Mouse (Mus musculus) lung, postnatal 25 days (tissue): ENCODE data around the gene Glis2.

Source experiments
- DNase-seq: peaks from one replicate; pipeline ENCODE4 v3.0.0; 2022; ENCODE audit warnings: low spot score

Gene Glis2

DNA sequence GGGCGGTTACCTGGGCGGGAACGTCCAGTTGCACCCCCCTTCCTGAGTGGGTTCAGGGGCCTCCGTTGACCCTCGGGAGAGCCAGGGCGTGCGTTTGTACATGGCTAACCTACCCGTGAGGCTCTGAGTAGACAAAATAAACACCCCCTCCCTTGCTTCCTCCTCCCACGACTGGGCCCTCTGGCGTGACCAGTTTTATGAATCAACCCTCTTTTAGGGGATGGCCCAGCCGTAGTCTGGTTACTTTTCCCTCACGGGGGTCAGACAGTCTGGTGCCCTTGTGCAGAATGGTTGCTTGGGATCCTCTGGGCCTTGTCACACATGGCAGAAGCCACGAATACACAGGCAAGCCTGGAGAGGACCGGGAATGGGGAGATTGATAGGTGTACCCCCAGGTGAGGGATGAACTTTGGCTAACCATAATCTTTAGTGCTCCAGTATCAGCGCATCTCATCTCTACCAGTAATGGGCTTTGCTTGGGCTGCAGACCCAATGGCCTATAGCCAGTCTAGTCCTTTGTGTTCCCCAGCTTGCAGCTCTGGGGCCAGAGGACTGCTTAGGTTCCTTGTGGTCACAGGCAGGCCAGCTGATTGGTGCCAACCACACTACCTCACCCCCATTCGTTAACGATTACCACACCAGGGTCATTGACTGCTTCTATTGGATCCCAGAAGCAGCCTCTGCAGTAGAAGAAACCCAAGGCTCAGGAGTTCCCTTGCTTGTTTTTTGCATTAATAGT, 45.9 kb downstream of the Glis2 start:
- DNase-seq: peak; percentile 58

DNA sequence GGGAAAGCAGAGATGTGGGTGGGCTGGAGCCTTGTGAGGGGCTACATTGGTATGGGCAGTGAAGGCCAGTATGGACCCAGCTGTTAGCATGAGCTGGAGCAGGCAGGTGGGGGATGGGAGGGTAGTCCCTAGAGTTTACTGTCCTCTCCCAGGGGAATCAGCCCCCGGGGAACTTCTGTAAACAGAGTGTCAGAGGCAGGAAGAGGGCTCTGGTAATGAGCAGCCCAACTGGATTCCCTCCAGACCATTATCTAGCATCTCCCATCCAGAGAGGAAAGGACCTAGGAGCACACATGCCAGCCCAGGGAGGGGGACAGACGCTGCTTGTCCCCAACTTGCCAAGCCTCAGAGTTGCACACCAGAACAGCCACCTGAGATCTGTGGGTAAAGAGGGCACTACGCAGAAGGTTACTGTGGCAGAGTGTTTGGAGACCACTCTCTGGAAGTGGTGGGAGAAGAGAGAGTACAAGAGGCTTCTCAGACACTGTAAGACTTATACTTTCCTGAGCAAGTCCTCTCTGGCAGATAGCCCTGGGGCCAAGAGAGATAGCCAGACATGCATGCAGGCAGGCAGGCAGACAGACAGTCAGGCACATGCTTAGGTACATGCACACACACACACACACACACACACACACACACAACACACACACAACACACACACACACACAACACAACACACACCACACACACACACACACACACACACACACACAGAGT, 46.8 kb downstream of the Glis2 start:
- peak; percentile 78 for DNase-seq

DNA sequence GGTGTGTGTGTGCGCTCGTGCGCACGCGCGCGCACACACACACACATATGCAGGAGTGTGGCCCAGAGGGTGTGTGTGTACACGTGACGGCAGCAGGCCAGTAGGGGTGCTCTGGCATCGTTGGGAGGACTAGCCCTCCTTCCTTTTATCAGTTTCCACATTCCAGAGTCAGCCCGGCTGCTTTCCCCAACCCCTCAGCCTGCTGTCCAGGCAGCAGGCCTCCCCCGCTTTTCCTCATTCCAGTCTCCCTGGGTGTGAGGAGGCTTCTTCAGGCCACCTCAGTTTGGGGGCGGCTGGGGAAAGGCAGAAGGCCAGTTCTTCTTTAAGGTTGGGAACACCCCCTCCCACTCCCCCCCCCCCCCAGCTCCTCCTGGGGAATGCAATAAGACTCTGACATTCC, 47.7 kb downstream of the Glis2 start:
- DNase-seq: peak; percentile 83

DNA sequence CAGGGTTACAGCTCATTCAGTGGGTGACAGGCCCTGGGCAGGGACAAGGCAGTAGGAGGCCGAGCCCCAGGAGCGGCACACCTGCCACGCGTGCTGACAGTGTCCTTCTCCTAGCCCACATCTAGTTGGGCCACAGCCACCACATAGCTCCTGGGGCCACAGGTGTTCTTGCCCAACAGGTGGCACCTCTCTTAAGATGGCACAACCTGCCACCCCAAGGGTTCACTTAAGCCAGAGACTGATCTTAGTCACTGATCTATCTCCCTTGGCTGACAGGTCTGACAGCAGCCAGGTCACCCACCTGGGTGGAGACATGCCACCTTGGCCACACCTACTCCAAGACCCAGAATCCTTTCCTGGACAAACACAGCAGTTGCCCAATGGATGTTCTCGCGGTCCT, 48.4 kb downstream of the Glis2 start:
- DNase-seq: peak; percentile 37

DNA sequence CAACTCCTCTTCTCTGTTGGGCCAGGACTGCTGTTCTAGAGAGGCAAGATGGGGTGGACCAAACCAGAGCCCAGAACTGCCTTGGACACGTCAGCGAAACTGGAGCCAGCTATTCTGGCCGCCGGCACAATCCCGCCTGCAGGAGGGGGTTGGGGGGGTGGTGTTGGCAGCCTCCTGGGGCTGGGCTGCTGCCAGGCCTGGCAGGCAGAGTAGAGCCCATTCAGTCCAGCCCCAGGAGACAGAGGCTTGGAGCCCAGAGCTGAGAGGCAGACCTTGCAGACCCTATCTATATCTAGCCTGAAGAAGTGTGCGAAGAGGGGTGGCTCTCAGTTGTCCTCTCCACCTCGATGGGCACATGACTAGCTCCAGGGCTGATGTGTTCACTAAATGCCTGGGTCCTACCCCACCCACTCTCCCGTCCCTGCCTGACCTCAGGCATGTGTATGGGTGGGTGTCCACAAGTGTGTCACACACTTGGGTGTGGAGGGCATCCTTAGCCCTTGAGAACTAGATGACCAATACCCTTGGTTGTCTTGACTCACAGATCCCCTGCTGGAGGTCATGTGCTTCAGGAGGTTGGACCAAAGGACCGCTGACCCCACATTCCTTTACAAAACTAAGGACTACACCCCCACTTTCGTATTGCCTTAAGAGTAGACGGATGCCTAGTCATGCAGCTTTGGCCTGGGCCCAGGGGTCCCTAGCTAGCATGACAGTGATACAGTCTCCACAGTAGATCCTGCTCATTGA, 49.3 kb downstream of the Glis2 start:
- peak; percentile 88 for DNase-seq

DNA sequence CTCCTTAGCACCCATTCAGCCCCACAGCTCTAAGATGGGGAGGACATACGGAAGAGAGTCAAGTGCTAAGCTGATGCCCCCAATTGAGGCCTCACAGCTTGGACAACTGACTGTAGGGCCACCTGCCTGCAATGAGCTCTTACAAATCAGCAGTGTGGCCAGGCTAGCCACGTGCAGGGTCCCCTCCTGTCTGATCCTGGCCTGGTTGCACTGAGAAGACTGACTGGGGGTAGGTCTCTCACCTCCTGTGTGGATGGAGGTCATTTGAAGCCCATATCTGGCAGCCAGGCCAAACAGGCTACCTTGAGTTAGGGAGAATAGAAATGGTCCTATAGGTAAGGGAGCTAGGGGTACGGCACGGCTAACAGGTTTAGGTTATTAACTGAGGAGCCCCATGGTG, 51.4 kb downstream of the Glis2 start:
- DNase-seq: no peak

DNA sequence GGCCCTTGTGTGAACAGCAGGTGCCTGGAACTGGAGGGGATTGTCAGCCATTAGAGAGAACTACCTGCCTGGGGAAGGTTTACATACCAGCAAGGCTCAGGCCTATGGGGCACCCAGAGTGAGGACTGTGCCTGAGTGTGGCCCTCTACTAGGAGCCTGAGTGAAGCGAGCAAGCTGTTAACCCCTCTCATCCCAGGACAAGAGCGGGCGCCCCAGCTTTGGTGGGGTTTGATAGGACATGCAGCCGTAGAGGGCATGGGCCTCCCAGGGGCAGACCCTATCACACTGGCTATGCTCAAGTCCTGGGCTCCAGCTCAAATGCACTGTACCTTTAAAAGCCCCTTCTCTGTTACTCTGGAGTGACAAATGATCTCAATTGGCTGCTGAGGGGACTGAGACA, 52.3 kb downstream of the Glis2 start:
- no peak for DNase-seq

DNA sequence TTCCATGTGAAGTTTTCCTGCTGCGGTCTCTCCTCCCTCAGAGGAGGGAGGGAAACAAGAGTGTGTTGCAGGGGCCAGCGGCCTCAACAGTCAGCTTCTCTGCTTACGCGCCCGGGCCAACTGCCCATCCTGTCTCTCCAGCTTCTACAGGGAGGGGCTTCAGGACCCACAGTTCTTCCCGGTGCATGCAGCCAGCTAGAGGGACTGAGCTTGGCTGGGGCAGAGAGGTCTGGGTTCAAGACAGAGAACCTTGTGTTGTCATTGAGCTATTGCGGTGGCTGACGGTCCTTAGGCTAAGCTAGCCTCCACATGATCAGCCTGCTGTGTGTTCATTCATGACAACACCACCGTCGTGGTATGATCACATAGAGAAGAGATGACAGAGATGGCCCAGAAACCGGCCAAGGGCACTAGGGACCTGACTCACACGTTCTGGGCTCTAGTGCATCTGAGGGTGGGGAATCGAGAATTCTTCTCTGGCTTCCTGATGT, 53.2 kb downstream of the Glis2 start:
- DNase-seq: no peak

DNA sequence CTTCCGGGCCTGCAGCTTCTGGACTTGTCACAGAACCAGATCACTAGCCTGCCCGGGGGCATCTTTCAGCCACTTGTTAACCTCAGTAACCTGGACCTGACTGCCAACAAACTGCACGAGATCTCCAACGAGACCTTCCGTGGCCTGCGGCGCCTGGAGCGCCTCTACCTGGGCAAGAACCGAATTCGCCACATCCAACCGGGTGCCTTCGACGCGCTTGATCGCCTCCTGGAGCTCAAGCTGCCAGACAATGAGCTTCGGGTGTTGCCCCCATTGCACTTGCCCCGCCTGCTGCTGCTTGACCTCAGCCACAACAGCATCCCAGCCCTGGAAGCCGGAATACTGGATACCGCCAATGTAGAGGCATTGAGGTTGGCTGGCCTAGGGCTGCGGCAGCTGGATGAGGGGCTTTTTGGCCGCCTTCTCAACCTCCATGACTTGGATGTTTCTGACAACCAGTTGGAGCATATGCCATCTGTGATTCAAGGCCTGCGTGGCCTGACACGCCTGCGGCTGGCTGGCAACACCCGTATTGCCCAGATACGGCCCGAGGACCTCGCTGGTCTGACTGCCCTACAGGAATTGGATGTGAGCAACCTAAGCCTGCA, 54.0 kb downstream of the Glis2 start:
- DNase-seq: no peak

DNA sequence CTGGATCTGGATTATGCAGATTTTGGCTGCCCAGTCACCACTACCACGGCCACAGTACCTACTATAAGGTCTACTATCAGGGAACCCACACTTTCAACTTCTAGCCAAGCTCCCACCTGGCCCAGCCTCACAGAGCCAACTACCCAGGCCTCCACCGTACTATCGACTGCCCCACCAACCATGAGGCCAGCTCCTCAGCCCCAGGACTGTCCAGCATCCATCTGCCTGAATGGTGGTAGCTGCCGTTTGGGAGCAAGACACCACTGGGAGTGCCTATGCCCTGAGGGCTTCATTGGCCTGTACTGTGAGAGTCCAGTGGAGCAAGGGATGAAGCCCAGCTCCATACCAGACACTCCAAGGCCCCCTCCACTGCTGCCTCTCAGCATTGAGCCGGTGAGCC, 54.7 kb downstream of the Glis2 start:
- no peak for DNase-seq

DNA sequence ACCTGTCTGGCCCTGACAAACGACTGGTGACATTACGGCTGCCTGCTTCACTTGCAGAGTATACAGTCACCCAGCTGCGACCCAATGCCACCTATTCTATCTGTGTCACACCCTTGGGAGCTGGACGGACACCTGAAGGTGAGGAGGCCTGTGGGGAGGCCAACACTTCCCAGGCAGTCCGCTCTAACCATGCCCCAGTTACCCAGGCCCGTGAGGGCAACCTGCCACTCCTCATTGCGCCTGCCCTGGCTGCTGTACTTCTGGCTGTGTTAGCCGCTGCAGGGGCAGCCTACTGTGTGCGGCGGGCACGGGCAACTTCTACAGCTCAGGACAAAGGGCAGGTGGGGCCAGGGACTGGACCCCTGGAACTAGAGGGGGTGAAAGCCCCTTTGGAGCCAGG, 55.2 kb downstream of the Glis2 start:
- no peak for DNase-seq

DNA sequence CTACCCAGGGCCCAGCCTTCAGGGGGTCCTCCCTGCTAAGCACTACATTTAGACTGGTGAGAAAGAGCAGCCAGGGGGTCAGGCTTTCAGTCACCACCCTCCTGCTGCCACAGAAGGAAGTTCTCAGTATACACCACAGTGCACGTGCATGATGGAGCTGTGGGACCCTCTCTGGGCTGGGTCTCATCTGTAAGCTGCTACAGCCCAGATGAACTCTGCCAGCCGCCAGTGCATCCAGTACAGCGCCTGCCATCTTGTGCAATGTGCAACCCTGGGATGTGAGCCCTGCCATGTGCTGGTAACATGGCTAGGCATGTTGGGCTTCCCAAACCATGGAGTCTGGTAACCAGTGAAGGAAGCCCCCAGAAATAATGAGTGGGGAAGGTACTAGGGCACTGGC, 55.6 kb downstream of the Glis2 start:
- DNase-seq: no peak

DNA sequence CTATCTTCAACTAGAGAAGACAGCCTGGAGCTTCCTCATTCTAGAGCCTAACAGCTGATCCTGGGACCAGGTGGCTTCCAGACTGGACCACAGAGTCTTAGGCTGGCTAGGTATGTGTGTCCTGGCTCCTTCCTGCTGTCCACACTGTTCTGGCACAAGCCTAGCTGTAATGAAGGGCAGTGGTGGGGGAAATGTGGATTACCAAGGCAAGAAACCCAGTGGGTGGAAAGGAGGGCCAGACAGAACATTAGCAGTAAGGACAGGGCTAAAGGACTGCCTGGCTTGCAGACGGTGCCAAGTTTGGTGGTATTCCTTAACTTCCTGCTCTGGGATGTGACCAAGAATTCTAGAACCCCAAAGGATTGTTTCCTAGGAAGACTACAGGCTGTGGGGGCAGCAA, 56.6 kb downstream of the Glis2 start:
- no peak for DNase-seq

DNA sequence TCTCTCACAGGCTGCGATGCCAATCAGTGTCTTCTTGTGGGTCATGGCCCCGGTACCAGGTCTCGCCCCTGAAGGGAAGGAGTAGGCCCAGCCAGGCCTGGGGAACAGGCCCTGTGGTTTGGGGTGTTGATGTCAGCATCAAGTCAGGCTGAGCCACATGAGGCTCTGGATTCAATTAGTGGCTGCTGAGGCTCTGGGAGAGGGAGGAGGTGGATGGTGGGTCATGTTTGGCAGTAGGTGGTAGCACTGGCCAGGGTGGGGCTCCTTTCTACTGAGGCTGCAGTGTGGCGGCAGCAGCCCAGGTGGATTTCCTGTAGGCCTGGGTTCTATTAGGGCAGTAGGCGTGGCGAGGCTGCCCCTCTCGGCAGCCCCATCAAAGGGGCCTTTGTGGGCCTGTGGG, 57.1 kb downstream of the Glis2 start:
- no peak for DNase-seq

DNA sequence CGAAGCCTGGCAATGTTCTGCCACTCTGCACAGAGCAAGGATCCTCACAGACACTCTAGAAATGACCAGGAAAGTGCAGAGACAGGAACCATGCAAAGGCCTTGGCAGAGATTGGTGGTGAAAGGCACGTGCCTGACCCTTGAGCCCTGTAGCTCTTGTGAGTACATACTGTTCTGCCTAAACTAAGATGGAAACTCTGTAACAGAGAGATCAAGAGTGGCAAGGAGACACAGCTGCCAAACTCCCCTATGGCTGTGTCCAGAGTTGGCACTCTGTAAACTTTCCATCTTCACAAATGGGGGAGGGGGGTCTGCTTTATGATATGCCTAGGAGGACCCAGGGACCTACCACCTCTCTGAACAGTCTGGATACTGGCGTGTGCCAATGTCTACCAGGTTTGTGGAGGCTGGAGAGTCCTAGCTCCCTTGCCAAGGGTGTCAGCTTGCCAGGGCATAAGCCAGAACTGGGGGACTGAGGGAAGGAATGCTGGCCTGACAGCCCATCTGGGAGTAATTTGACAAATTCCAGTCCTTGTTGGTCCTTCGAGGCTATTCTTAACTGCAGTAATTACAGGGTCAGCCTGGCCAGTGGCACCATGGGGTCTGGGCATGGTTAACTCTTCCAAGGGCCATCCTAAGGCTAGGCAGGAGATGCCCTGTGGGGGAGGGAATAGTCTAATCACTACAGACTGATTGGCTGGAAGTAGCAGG, 58.3 kb downstream of the Glis2 start:
- DNase-seq: peak; percentile 55

DNA sequence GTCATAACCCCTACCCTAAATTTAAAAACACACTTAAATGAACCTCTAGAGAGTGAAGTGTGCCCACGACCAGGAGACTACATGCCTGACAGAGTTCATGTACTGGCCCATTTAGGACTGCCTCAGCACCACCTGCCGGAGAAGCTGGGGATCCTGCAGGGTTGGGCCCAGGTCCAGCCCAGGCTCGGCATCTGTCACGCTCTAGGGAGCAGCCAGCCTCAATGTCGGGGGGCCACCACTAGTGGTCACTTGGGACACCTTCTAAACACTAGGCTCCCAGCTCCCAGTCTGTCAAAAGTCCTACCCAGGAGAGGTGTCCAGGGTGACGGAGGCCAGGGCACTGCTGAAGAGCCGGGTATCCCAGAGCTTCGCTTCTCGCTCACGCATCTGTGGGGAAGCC, 60.2 kb downstream of the Glis2 start:
- DNase-seq: no peak

DNA sequence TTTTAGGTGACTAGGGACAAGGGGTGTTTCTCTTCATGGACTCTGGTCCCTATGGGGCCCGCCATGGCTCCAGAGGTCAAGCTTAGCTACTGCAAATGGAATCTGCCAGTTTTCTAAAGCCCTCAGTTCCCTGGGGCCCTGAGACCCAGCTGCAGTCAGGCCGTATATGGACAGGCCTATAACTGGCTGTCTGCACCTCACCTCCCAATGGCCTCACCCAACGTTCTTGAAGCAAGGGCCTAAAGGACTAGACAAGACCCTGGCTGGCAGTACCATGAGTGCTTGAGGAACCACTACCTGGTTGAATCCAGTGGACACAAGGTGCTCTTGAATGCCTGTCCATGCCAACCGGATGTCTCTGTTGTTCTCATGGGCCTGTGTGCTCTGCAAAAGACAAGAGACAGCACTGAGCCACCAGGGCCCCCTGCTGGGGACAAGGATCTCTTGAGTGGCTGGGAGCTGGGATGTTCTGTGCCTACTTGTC, 60.8 kb downstream of the Glis2 start:
- DNase-seq: peak; percentile 50

DNA sequence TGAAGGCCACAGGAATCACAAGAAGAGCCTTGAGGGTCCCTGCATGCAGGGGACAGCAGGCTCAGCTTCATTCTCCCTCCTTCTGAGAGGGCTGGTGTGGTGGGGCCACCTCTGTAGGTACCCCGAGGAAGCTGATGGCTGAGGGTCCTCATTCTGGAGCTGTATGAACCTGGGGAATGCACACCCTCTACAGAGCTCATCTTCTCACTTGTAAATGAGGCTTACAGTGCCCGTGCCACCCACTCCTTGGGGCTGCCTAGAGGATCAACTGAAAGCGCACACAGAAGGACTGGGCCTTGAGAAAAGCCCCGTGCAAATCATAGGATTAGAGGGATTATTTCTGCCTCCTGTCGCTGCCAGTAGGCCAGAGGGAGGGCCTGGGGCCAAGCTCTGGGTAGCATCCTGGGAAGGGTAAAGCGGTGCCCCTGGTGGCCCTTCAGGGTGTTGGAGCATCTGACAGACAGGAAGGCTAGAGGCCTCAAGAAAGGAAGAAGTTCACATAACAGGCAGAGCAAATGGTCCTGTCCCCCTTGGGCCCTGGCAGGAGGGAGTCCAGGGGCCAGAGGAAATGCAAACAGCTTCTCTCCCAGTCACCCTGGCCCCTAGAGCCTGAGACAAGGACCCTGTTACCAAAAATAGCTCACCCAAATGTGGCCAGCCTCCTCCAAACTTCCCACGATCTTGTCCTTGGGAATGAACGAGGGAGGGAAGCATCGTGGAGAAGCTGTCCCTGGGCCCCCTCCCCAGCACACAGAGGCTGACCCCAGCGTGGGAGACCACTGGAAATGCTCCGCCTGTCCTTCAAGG, 61.5 kb downstream of the Glis2 start:
- no peak for DNase-seq

DNA sequence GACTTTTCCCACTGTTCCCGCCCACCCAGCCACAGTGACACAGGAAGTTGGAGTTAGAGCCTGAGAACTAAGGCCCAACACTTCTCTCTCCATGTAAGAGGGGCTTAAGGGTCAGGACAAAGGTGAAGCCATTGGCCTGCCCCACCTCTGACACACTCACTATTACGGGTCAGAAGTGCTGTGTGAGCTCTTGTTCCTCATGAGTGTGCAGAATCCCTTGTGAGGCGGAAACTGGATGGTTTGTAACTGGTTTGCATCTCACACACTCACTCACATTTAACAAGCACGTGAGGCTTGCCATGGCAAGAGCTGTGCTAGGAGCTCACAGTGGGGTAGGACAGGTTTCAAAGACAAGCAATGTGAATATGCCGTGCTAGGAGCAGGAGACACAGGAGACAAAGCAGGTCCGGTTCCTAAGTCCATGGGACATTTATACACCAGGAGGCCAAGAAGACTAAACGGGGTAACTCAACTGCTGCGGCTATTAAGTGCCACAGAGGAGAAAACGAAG, 62.1 kb downstream of the Glis2 start:
- no peak for DNase-seq

DNA sequence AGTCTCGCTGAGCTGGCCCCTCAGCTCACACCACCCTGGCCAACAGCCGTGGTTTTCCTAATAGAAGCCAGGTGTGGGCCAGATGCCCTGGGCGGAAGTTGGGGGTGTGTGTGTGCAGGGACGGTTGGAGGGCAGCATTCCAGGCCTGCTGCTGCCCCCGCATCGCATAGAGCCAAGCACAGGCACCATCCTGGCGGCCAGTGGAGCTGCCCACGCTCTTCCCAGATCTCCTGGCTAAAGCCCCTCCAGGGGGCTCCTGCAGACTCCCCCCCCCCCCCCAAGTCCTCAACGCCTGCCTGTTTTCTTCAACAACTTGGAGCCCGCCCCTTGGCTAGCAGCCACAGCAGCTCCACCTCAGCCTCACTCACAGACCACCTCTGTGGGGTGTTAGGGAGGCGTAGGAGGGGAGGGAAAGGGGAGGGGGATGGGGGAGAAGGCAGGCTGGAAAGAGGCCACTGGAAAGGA, 64.3 kb downstream of the Glis2 start:
- DNase-seq: no peak

DNA sequence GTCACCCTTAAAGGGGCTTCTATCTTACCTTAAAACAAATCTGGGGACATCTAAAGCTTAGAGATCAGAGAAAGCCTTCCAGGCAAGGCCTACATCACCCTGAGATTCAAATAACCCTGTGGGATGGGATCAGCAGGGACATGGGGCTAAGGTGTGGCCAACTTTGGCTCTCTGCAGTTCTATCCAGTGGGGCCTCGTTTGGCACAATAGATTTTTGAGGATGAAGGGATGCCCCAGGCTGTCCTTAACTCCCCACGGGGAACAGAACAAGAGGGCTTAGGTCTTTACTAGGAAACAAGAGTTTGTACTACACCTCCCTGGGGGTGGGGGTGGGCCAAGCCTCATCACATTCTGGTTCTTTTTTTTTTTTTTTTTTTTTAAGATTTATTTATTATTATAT, 64.8 kb downstream of the Glis2 start:
- DNase-seq: no peak
